Mouse (Mus musculus) kidney, embryonic 16.5 days (tissue): ENCODE results near the gene Gm17190. TPM values are rescaled to one million over a fixed set of nuclear protein-coding genes. Genes with fewer than 3 reads are reported as not detected.
A peak's percentile ranks its signal among the peaks of the same experiment; 100 is the strongest.

Experiments used
- ATAC-seq: fragments of 200-750 bp; cut with Nextera tagmentation; 2 replicates; pipeline ENCODE4 v1.8.0; 2017; ENCODE audit warnings: moderate TSS enrichment; ENCODE audit not compliant: low FRiP score, low TSS enrichment
- H3K27ac ChIP-seq: fragments of 300-500 bp; sonication (generic); 2 replicates; pipeline ENCODE4 v1.5.1; 2014; ENCODE audit warnings: low read length
- H3K27me3 ChIP-seq: fragments of 300-500 bp; sonication (generic); 2 replicates; pipeline ENCODE4 v1.6.1; 2014; ENCODE audit warnings: low read length, control low read depth, mixed read lengths; ENCODE audit not compliant: insufficient read depth
- H3K36me3 ChIP-seq: fragments of 300-500 bp; sonication (generic); 2 replicates; pipeline ENCODE4 v1.6.1; 2014; ENCODE audit warnings: low read length, control low read depth, mixed read lengths; ENCODE audit not compliant: insufficient read depth
- H3K4me1 ChIP-seq: fragments of 300-500 bp; sonication (generic); 2 replicates; pipeline ENCODE4 v1.6.1; 2014; ENCODE audit warnings: low read length, control low read depth, mixed read lengths; ENCODE audit not compliant: insufficient read depth
- H3K4me2 ChIP-seq: fragments of 300-500 bp; sonication (generic); replicated peaks from 2 replicates; pipeline ENCODE4 v1.6.1; 2014; ENCODE audit warnings: low read depth, low read length
- H3K4me3 ChIP-seq: fragments of 300-500 bp; sonication (generic); 2 replicates; pipeline ENCODE4 v1.5.1; 2014; ENCODE audit warnings: mild to moderate bottlenecking, low read length
- H3K9ac ChIP-seq: fragments of 300-500 bp; sonication (generic); replicated peaks from 2 replicates; pipeline ENCODE4 v1.6.1; 2014; ENCODE audit warnings: low read length
- H3K9me3 ChIP-seq: fragments of 300-500 bp; sonication (generic); 2 replicates; pipeline ENCODE4 v1.6.1; 2016; ENCODE audit warnings: low read length, control low read depth
- WGBS: fragments of 180-500 bp; shearing (Covaris S2); extraction: QIAGEN DNeasy Blood & Tissue Kit; methylation state at CpG from one replicate; pipeline ENCODE4 v1.1.7; 2014; 5-methylcytosine and 5-hydroxymethylcytosine counted together
- polyA plus RNA-seq: library from polyadenylated mRNA; unstranded; fragments of >200 nt; fragmentation: Nextera tagmentation; extraction: Ambion mirVana; gene quantifications from 2 replicates; pipeline ENCODE4 v1.2.1, GENCODE M21; 2015

Gm17190 gene
- polyA plus RNA-seq, 1 experiment from 2014 or later, result not detected

DNA sequence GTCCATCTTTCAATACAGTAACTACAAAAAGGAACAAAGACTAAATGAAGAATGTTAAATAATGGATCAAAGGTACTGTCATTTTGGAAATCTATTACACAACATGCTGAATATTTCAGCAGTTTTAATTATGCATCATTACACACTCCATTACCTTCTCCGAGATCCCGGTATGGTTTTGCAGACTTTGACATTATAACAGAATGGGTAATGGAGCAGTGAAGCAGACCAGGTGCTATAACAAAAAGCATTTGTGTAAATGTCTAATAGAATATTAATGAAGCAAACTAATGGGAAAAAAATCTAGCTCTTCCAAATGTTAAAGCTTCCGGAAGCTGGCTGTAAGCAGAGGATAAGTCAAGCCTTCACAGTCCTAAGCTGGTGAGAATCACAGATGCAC lies 28.9 kb downstream of the Gm17190 start:
- Histone ChIP-seq H3K27ac (no peak overlapping the region), H3K36me3 (no peaks in the 10 kb centered on the region), H3K9ac (no peak overlapping the region), H3K9me3 (no peaks in the 10 kb centered on the region), H3K4me3 (no peak overlapping the region), H3K4me2 (no peak overlapping the region), H3K4me1 (peaks cover 3% of the 10 kb centered on the region; the same call in 1 of the 2 replicates), H3K27me3 (no peaks in the 10 kb centered on the region)
- no peak for ATAC-seq
- 73% methylated on average over 3 of the region's 3 CpGs for WGBS

DNA sequence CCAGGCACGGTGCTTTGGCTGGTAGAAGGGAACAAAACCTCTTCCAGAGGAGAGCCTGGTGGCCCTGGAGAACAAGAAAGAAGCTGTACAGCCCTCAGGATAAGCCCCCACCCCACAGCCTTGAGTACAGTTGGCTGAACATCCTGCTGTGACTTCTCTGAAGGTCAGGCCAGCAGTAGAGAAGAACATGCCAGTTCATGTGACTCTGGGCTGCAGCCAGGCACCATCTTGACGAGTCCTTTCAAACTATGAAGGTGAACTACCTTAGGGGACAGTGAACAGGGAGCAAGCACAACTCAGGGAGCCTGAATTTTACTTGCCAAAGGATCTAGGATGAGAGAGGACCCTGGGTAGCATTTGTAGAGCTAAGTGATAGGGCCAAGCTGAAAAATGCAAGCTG lies 30.9 kb downstream of the Gm17190 start:
- Histone ChIP-seq H3K36me3 (no peaks in the 10 kb centered on the region), H3K27me3 (no peaks in the 10 kb centered on the region), H3K9ac (no peak overlapping the region), H3K27ac (no peak overlapping the region), H3K9me3 (no peaks in the 10 kb centered on the region), H3K4me3 (no peak overlapping the region), H3K4me2 (no peak overlapping the region), H3K4me1 (no peaks in the 10 kb centered on the region)
- ATAC-seq, result no peak
- 74% methylated on average over 2 of the region's 2 CpGs for WGBS

- Histone ChIP-seq H3K4me1 (no peaks in the 10 kb centered on the region; the same call in 1 of the 2 replicates), H3K4me3 (no peak overlapping the region), H3K27me3 (peaks cover 24% of the 10 kb centered on the region), H3K9ac (no peak overlapping the region), H3K9me3 (no peaks in the 10 kb centered on the region), H3K4me2 (no peak overlapping the region), H3K27ac (no peak overlapping the region), H3K36me3 (no peaks in the 10 kb centered on the region)
- no peak for ATAC-seq
- WGBS, result 65% methylated on average over 5 of the region's 5 CpGs
Observed at GRCm38 (mm10) chr13:96125011-96125410, 43.2 kb downstream of the Gm17190 start.

DNA sequence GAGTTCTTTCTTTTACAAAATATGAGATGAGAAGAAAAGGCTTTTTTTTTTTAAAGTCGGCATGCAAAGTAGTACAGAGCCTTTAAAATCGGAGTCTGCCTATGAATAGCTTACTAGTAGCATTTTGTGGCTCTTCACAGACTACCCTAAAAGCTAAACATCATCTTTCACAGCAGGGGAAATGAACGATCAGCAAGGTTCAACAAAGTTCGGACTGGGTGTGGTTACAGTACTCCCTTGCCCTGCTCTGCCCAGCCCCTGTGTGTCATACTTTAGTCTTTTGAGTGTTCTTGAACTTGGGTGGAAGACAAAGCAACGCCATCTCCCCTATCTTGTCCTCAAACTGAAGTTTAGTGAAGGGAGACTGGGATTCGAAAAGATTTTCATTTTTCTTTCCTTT lies 44.8 kb downstream of the Gm17190 start:
- peaks cover 11% of the 10 kb centered on the region for H3K4me1 ChIP-seq
- no peaks in the 10 kb centered on the region for H3K9me3 ChIP-seq
- H3K4me2 ChIP-seq, result no peak overlapping the region
- H3K36me3 ChIP-seq, result no peaks in the 10 kb centered on the region
- no peak overlapping the region for H3K9ac ChIP-seq
- H3K27me3 ChIP-seq, result peaks cover 40% of the 10 kb centered on the region
- WGBS, result 73% methylated on average over 6 of the region's 6 CpGs
- ATAC-seq, result no peak
- no peak overlapping the region for H3K27ac ChIP-seq
- H3K4me3 ChIP-seq, result no peak overlapping the region

- Histone ChIP-seq H3K27me3 (peaks cover 65% of the 10 kb centered on the region), H3K4me1 (peaks cover 26% of the 10 kb centered on the region), H3K9me3 (no peaks in the 10 kb centered on the region), H3K27ac (no peak overlapping the region), H3K4me3 (no peak overlapping the region), H3K9ac (no peak overlapping the region), H3K36me3 (no peaks in the 10 kb centered on the region), H3K4me2 (no peak overlapping the region)
- 76% methylated on average over 3 of the region's 3 CpGs for WGBS
- no peak for ATAC-seq
Observed at GRCm38 (mm10) chr13:96129081-96129480, 47.2 kb downstream of the Gm17190 start.

- no peaks in the 10 kb centered on the region for H3K36me3 ChIP-seq
- peak overlapping the region; percentile 48 for H3K4me3 ChIP-seq
- peak; percentile 60 for ATAC-seq
- H3K27me3 ChIP-seq, result peaks cover 77% of the 10 kb centered on the region
- peak overlapping the region; percentile 91 for H3K4me2 ChIP-seq
- peaks cover 26% of the 10 kb centered on the region for H3K4me1 ChIP-seq
- H3K27ac ChIP-seq, result no peak overlapping the region
- no peaks in the 10 kb centered on the region for H3K9me3 ChIP-seq
- no peak overlapping the region for H3K9ac ChIP-seq
- under 1% methylated on average over 23 of the region's 30 CpGs for WGBS
Observed at GRCm38 (mm10) chr13:96131050-96131449, 49.2 kb downstream of the Gm17190 start.

- ATAC-seq, result no peak
- Histone ChIP-seq H3K27ac (no peak overlapping the region), H3K4me3 (peak overlapping the region; percentile 48), H3K9ac (0 out of 2 replicates have a peak overlapping the region, but pooled peaks have one; percentile 20), H3K9me3 (no peaks in the 10 kb centered on the region), H3K4me1 (peaks cover 26% of the 10 kb centered on the region), H3K27me3 (peaks cover 75% of the 10 kb centered on the region), H3K36me3 (no peaks in the 10 kb centered on the region), H3K4me2 (peak overlapping the region; percentile 91)
- WGBS, result 0% methylated on average over 19 of the region's 19 CpGs
Observed at GRCm38 (mm10) chr13:96131911-96132310, 50.1 kb downstream of the Gm17190 start.

DNA sequence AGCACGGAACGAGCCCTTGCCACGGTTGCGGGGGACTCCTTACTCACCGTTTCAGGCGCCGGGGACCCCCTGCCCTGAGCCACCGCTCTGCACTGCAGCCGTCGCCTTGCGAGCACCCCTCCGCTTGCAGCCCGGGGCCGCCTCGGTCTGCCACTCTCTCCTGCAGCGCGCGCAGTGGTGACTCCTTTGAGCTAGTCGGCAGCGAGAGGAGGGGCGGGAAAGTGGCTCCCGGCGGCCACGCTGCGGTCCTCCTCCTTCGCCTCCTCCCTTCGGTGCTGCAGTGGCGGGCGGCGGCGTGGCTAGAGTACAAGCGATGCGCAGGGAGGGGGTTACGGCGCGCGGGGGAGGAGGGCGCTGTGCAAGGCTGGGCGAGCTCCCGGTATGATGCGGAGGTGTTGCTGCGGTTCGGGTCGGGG lies 50.6 kb downstream of the Gm17190 start, which contains the start of gene Sv2c:
Gene Sv2c, minus strand, starts transcription at position 177 of the 416 bp plus-strand sequence.
- 0 out of 2 replicates have a peak within 1 kb of the TSS, but pooled peaks have one; percentile 20 for H3K9ac ChIP-seq

More for the DNA sequence above, 50.6 kb downstream of the Gm17190 start, which contains the start of gene Sv2c:
- H3K4me1 ChIP-seq, result peaks cover 26% of the 10 kb centered on the region
- peak within 1 kb of the TSS; percentile 48 for H3K4me3 ChIP-seq
- ATAC-seq, result peak; percentile 84
- H3K4me2 ChIP-seq, result peak within 1 kb of the TSS; percentile 91
- H3K27me3 ChIP-seq, result peaks cover 70% of the 10 kb centered on the region
- no peaks in the 10 kb centered on the region for H3K9me3 ChIP-seq
- H3K36me3 ChIP-seq, result no peaks in the 10 kb centered on the region
- H3K27ac ChIP-seq, result no peak within 1 kb of the TSS
- WGBS, result 1% methylated on average over 42 of the region's 44 CpGs

Other genes starting within 250 kb of the Gm17190 start
- gene Iqgap2, start 190.1 kb upstream of the Gm17190 start, polyA plus RNA-seq, result 10.5 and 11.2 TPM in 2 replicates
- 28.8 and 34.6 TPM in 2 replicates for gene Gm20075, start 678 bp upstream of the Gm17190 start, polyA plus RNA-seq
- 0.74 and 0.86 TPM in 2 replicates for gene Sv2c, start 50.5 kb downstream of the Gm17190 start, polyA plus RNA-seq